ENCODE assay signal across 18 mouse cellular contexts in genomic region chr7:5125078-5125477, GRCm38 (mm10). TPM values are rescaled to one million over a fixed set of nuclear protein-coding genes. Genes with fewer than 3 reads are reported as not detected.
A peak's percentile ranks its signal among the peaks of the same experiment; 100 is the strongest.
DNase-seq lines count a peak whose midpoint lies in the region; ATAC-seq and TF ChIP-seq lines count a peak whose summit lies in the region.
"Had no signal": no experiment of that assay in that cellular context is flagged by ENCODE, and none has a peak within 500 bp of the region (broad histone marks: within the 10 kb centered on the region; RNA-seq: fewer than 3 reads in every experiment).

No protein-coding gene starts in this region.

- no peaks in the 10 kb centered on the region for H3K36me3 ChIP-seq in liver, embryonic 11.5 days (ENCODE audit: control insufficient read depth, insufficient read depth, low read length)
- no peaks in the 10 kb centered on the region for H3K36me3 ChIP-seq in heart, embryonic 14.5 days (ENCODE audit: control insufficient read depth, insufficient read depth, low read length)
- H3K36me3 ChIP-seq in liver, embryonic 15.5 days (replicated peaks) = no peaks in the 10 kb centered on the region
- H3K36me3 ChIP-seq: midbrain, embryonic 12.5 days had no signal

- H3K27ac ChIP-seq in liver, embryonic 11.5 days (ENCODE audit: low read depth, low read length) = no peak overlapping the region
- no peak overlapping the region for H3K27ac ChIP-seq in heart, embryonic 14.5 days (replicated peaks in 1 of 2; ENCODE audit: control insufficient read depth in 1 of 2, insufficient read depth in 1 of 2, low read depth in 2 of 2, low read length in 2 of 2)
- H3K27ac ChIP-seq in liver, embryonic 15.5 days (replicated peaks) = no peak overlapping the region
- no peak overlapping the region for H3K27ac ChIP-seq in cerebellum, adult 2 months (ENCODE audit: insufficient read depth, low read length)
- H3K27ac ChIP-seq: midbrain, embryonic 12.5 days had no signal

- no peak overlapping the region for H3K4me3 ChIP-seq in liver, embryonic 11.5 days (ENCODE audit: low read depth, low read length)
- H3K4me3 ChIP-seq in heart, embryonic 14.5 days (ENCODE audit: control insufficient read depth in 1 of 2, insufficient read depth in 1 of 2, low read depth in 1 of 2, low read length in 2 of 2) = no peak overlapping the region
- H3K4me3 ChIP-seq in liver, embryonic 15.5 days (replicated peaks) = no peak overlapping the region
- H3K4me3 ChIP-seq in cerebellum, adult 2 months (replicated peaks; ENCODE audit: insufficient read depth, low read depth, low read length) = no peak overlapping the region

- no peaks in the 10 kb centered on the region for H3K4me1 ChIP-seq in liver, embryonic 11.5 days (replicated peaks; ENCODE audit: control insufficient read depth, insufficient read depth, low read length)
- H3K4me1 ChIP-seq in heart, embryonic 14.5 days (ENCODE audit: control insufficient read depth in 2 of 2, insufficient read depth in 2 of 2, low read length in 2 of 2) = peaks cover 0 to 2% of the 10 kb centered on the region in 2 experiments; a peak in 1 of 4 replicates
- H3K4me1 ChIP-seq in liver, embryonic 15.5 days (replicated peaks) = peaks cover 7% of the 10 kb centered on the region; the same call in 1 of the 2 replicates
- H3K4me1 ChIP-seq in cerebellum, adult 2 months (ENCODE audit: control insufficient read depth, insufficient read depth, low read length) = no peaks in the 10 kb centered on the region
- H3K4me1 ChIP-seq: midbrain, embryonic 12.5 days had no signal

- no peaks in the 10 kb centered on the region for H3K27me3 ChIP-seq in liver, embryonic 11.5 days (replicated peaks; ENCODE audit: control insufficient read depth, insufficient read depth, low read length)
- H3K27me3 ChIP-seq in heart, embryonic 14.5 days (ENCODE audit: control insufficient read depth, insufficient read depth, low read length) = no peaks in the 10 kb centered on the region
- H3K27me3 ChIP-seq in liver, embryonic 15.5 days = no peaks in the 10 kb centered on the region; the same call in none of the 2 replicates
- no peaks in the 10 kb centered on the region for H3K27me3 ChIP-seq in cerebellum, adult 2 months (ENCODE audit: control insufficient read depth, insufficient read depth, low read length)
- H3K27me3 ChIP-seq: midbrain, embryonic 12.5 days had no signal

- no peak for ATAC-seq in liver, embryonic 11.5 days (replicated peaks; ENCODE audit: low FRiP score)
- no peak for ATAC-seq in heart, embryonic 14.5 days (ENCODE audit: insufficient number of reproducible peaks, insufficient read depth, low FRiP score, low read depth)
- ATAC-seq in liver, embryonic 15.5 days (ENCODE audit: insufficient read depth) = no peak
- ATAC-seq: Patski had no signal

- 81% methylated on average over 8 of the region's 8 CpGs for WGBS in liver, embryonic 11.5 days
- 71% methylated on average over 8 of the region's 8 CpGs for WGBS in heart, embryonic 14.5 days
- 62% methylated on average over 8 of the region's 8 CpGs for WGBS in liver, embryonic 15.5 days (ENCODE audit: insufficient replicate concordance)
- WGBS in cerebellum, adult 2 months = 87% methylated on average over 8 of the region's 8 CpGs

- intact Hi-C loops in gastrocnemius, postnatal 14 days (cut with DNase I; ENCODE audit: low total_unique reads) = no loop called here

- H3K4me2 ChIP-seq in liver, embryonic 11.5 days = peak overlapping the region; percentile 71
- H3K4me2 ChIP-seq in heart, embryonic 14.5 days (ENCODE audit: low read length) = peak overlapping the region; percentile 77
- peak overlapping the region; percentile 69 for H3K4me2 ChIP-seq in liver, embryonic 15.5 days

- TF ChIP-seq CTCF in cerebellum, adult 2 months (IDR thresholded peaks at IDR 0.05; ENCODE audit: borderline replicate concordance, insufficient read depth, low read depth, low read length) = no peak

- no peaks in the 10 kb centered on the region for H3K9me3 ChIP-seq in liver, embryonic 11.5 days (ENCODE audit: control insufficient read depth, low read length)
- H3K9me3 ChIP-seq in heart, embryonic 14.5 days (ENCODE audit: control insufficient read depth, low read length) = no peaks in the 10 kb centered on the region
- H3K9me3 ChIP-seq in liver, embryonic 15.5 days (replicated peaks) = no peaks in the 10 kb centered on the region
- H3K9me3 ChIP-seq: midbrain, embryonic 12.5 days had no signal

- no peak overlapping the region for H3K9ac ChIP-seq in liver, embryonic 11.5 days (ENCODE audit: low read depth, low read length)
- no peak overlapping the region for H3K9ac ChIP-seq in heart, embryonic 14.5 days (ENCODE audit: low read length)
- H3K9ac ChIP-seq in liver, embryonic 15.5 days = no peak overlapping the region

- peak; percentile 38 for DNase-seq in gastrocnemius, adult 18-20 months (ENCODE audit: low spot score)
- no peak for DNase-seq in gastrocnemius, postnatal 14 days
- no peak for DNase-seq in liver, embryonic 11.5 days (ENCODE audit: low spot score)
- no peak for DNase-seq in liver
- no peak for DNase-seq in cerebellum, adult 2 months
- DNase-seq in adrenal gland, postnatal 4 days (ENCODE audit: low spot score in 2 of 2) = no peak

- no peak for TF ChIP-seq POLR2A in cerebellum, adult 2 months (IDR thresholded peaks at IDR 0.05; ENCODE audit: borderline replicate concordance, insufficient read depth, low read length)

RNA-seq across cellular contexts. Expression of gene Rasl2-9, which starts 0.7 kb away (rescaled TPM):
- total RNA-seq in gastrocnemius, adult 18-20 months (2021) = 1 to 10 TPM; 2.1 to 2.6 TPM
- total RNA-seq in gastrocnemius, postnatal 14 days (2021) = 1 to 10 TPM; 1.4 to 1.7 TPM
- 0.26 and 0.66 TPM in 2 replicates for polyA plus RNA-seq in liver, embryonic 11.5 days (2014; fragmentation: Nextera tagmentation; extraction: Ambion mirVana)
- polyA plus RNA-seq in heart, embryonic 14.5 days (2014; fragmentation: Nextera tagmentation; extraction: Ambion mirVana) = 2.2 and 2.5 TPM in 2 replicates
- 0.18 and 0.21 TPM in 2 replicates for polyA plus RNA-seq in liver, embryonic 15.5 days (2015; fragmentation: Nextera tagmentation; extraction: Ambion mirVana)
- polyA plus RNA-seq in cerebellum, adult 2 months (2012; rRNA removed) = 0.34 and 0.60 TPM in 2 replicates
- total RNA-seq in adrenal gland, postnatal 4 days (2021) = 1 to 10 TPM in 1 of 2 experiments, under 1 TPM in 1; 0.82 to 1.0 TPM
- polyA plus RNA-seq: erythroblast, embryonic 14.5 days; stomach, embryonic 14.5 days had no signal

RNA-seq across cellular contexts. Expression of gene Rfpl4, which starts 8.3 kb away (rescaled TPM):
- total RNA-seq in gastrocnemius, adult 18-20 months (2021) = not detected
- total RNA-seq in gastrocnemius, postnatal 14 days (2021) = not detected
- not detected in 2 replicates for polyA plus RNA-seq in liver, embryonic 11.5 days (2014; fragmentation: Nextera tagmentation; extraction: Ambion mirVana)
- polyA plus RNA-seq in heart, embryonic 14.5 days (2014; fragmentation: Nextera tagmentation; extraction: Ambion mirVana) = not detected in 2 replicates
- polyA plus RNA-seq in liver, embryonic 15.5 days (2015; fragmentation: Nextera tagmentation; extraction: Ambion mirVana) = not detected in 2 replicates
- polyA plus RNA-seq in cerebellum, adult 2 months (2012; rRNA removed) = not detected in 2 replicates
- not detected for total RNA-seq in adrenal gland, postnatal 4 days (2021)
- total RNA-seq: forebrain, postnatal 0 days; left cerebral cortex, adult 2 months had no signal
- polyA plus RNA-seq: adrenal gland, adult 2 months; erythroblast, embryonic 14.5 days; forebrain, postnatal 0 days; gonadal fat pad, adult 2 months; intestine, embryonic 14.5 days; limb, embryonic 14.5 days; midbrain, embryonic 12.5 days; Patski; stomach, embryonic 14.5 days had no signal

RNA-seq across cellular contexts. Expression of gene Vmn1r55, which starts 24.4 kb away (rescaled TPM):
- total RNA-seq in gastrocnemius, adult 18-20 months (2021) = not detected
- total RNA-seq in gastrocnemius, postnatal 14 days (2021) = not detected
- polyA plus RNA-seq in liver, embryonic 11.5 days (2014; fragmentation: Nextera tagmentation; extraction: Ambion mirVana) = not detected in 2 replicates
- 0.01 TPM in 1 of 2 replicates, not detected in the other for polyA plus RNA-seq in heart, embryonic 14.5 days (2014; fragmentation: Nextera tagmentation; extraction: Ambion mirVana)
- not detected in 2 replicates for polyA plus RNA-seq in liver, embryonic 15.5 days (2015; fragmentation: Nextera tagmentation; extraction: Ambion mirVana)
- not detected in 2 replicates for polyA plus RNA-seq in cerebellum, adult 2 months (2012; rRNA removed)
- total RNA-seq in adrenal gland, postnatal 4 days (2021) = not detected
- total RNA-seq: adrenal gland, adult 2 months; forebrain, postnatal 0 days; left cerebral cortex, adult 2 months had no signal
- polyA plus RNA-seq: adrenal gland, adult 2 months; forebrain, postnatal 0 days; gonadal fat pad, adult 2 months; intestine, embryonic 14.5 days; limb, embryonic 14.5 days; midbrain, embryonic 12.5 days; stomach, embryonic 14.5 days had no signal

RNA-seq across cellular contexts. Expression of gene Epn1, which starts 45.0 kb away (rescaled TPM):
- 100 to 1,000 TPM; 161 to 183 TPM for total RNA-seq in gastrocnemius, adult 18-20 months (2021)
- 100 to 1,000 TPM; 100 to 107 TPM for total RNA-seq in gastrocnemius, postnatal 14 days (2021)
- 82.9 and 88.9 TPM in 2 replicates for polyA plus RNA-seq in liver, embryonic 11.5 days (2014; fragmentation: Nextera tagmentation; extraction: Ambion mirVana)
- polyA plus RNA-seq in heart, embryonic 14.5 days (2014; fragmentation: Nextera tagmentation; extraction: Ambion mirVana) = 50.6 and 52.0 TPM in 2 replicates
- 49.2 and 54.5 TPM in 2 replicates for polyA plus RNA-seq in liver, embryonic 15.5 days (2015; fragmentation: Nextera tagmentation; extraction: Ambion mirVana)
- polyA plus RNA-seq in cerebellum, adult 2 months (2012; rRNA removed) = 246 and 251 TPM in 2 replicates
- total RNA-seq in adrenal gland, postnatal 4 days (2021) = 100 to 1,000 TPM; 166 to 167 TPM
